Mouse (Mus musculus): ENCODE results near the gene Prss1. TPM values are rescaled to one million over a fixed set of nuclear protein-coding genes. Genes with fewer than 3 reads are reported as not detected.
"Not testable (repeated sequence)": the region's sequence is repeated elsewhere in the genome, so short reads cannot be mapped to it uniquely, and the experiment has no call there.

Prss1 gene
- total RNA-seq (2021): not detected
- long read RNA-seq, experiment 1: 0 reads
- long read RNA-seq, experiment 2: 0 reads

- H3K4me3 ChIP-seq; DNase-seq (ENCODE audit: extremely low spot score in 1 of 2, low spot score in 2 of 2); intact Hi-C loops (cut with DNase I); H3K27ac ChIP-seq: not testable (repeated sequence)
Measured at GRCm38 (mm10) chr6:41458632-41459031, at the start of gene Prss1. Gene Prss1, plus strand, starts transcription at chr6:41458932.

GRCm38 (mm10) chr6:41442261-41442660, 16.5 kb upstream of the Prss1 start:
- DNase-seq (ENCODE audit: extremely low spot score in 1 of 2, low spot score in 2 of 2); intact Hi-C loops (cut with DNase I); H3K4me3 ChIP-seq; H3K27ac ChIP-seq: not testable (repeated sequence)

GRCm38 (mm10) chr6:41446045-41446444, 12.7 kb upstream of the Prss1 start, which contains the start of gene Gm10334:
Gene Gm10334, minus strand, starts transcription at chr6:41446145.
- intact Hi-C loops (cut with DNase I); H3K4me3 ChIP-seq; H3K27ac ChIP-seq; DNase-seq (ENCODE audit: extremely low spot score in 1 of 2, low spot score in 2 of 2): not testable (repeated sequence)

- intact Hi-C loops (cut with DNase I): no loop called here
- no peak for TF ChIP-seq CTCF (IDR thresholded peaks at IDR 0.05)
- no peak for DNase-seq (ENCODE audit: extremely low spot score in 1 of 2, low spot score in 2 of 2)
- Histone ChIP-seq H3K27ac (no peak overlapping the region), H3K4me3 (no peak overlapping the region)
Measured at GRCm38 (mm10) chr6:41499374-41499773, 40.6 kb downstream of the Prss1 start.

GRCm38 (mm10) chr6:41504915-41505314, 46.2 kb downstream of the Prss1 start:
- Histone ChIP-seq H3K4me3 (no peak overlapping the region), H3K27ac (no peak overlapping the region)

GRCm38 (mm10) chr6:41505323-41505722, 46.6 kb downstream of the Prss1 start:
- intact Hi-C loops (cut with DNase I): no loop called here
- H3K4me3 ChIP-seq: no peak overlapping the region
- TF ChIP-seq CTCF (IDR thresholded peaks at IDR 0.05): peak; percentile 18
- DNase-seq (ENCODE audit: extremely low spot score in 1 of 2, low spot score in 2 of 2): no peak
- no peak overlapping the region for H3K27ac ChIP-seq

More at GRCm38 (mm10) chr6:41504915-41505314, 46.2 kb downstream of the Prss1 start:
- TF ChIP-seq CTCF (IDR thresholded peaks at IDR 0.05): no peak
- DNase-seq (ENCODE audit: extremely low spot score in 1 of 2, low spot score in 2 of 2): no peak
- intact Hi-C loops (cut with DNase I): no loop called here

Other genes starting within 250 kb of the Prss1 start
- not detected for gene Try4, start 156.7 kb upstream of the Prss1 start, total RNA-seq (2021)
- gene Try5, start 142.1 kb upstream of the Prss1 start, total RNA-seq (2021): not detected
- not detected for gene Try10, start 104.8 kb upstream of the Prss1 start, total RNA-seq (2021)
- not detected for gene Prss3, start 81.3 kb upstream of the Prss1 start, total RNA-seq (2021)
- not detected for gene Gm5771, start 66.6 kb upstream of the Prss1 start, total RNA-seq (2021)
- under 1 TPM; 0.56 to 0.68 TPM for gene Gm10334, start 12.8 kb upstream of the Prss1 start, total RNA-seq (2021)
- not detected for gene Prss2, start 62.9 kb downstream of the Prss1 start, total RNA-seq (2021)
- gene Ephb6, start 146.6 kb downstream of the Prss1 start, total RNA-seq (2021): 100 to 1,000 TPM; 118 to 130 TPM
- gene Trpv6, start 177.5 kb downstream of the Prss1 start, total RNA-seq (2021): 1 to 10 TPM; 1.9 to 2.5 TPM
- gene Trpv5, start 221.8 kb downstream of the Prss1 start, total RNA-seq (2021): not detected
- gene Llcfc1, start 225.5 kb downstream of the Prss1 start, total RNA-seq (2021): not detected
- not detected for gene Kel, start 245.4 kb downstream of the Prss1 start, total RNA-seq (2021)

All from left cerebral cortex, adult 2 months (tissue).